ENCODE assay signal across 13 mouse cellular contexts in genomic region chrX:159639991-159640390, GRCm38 (mm10).
"Had no signal": no experiment of that assay in that cellular context is flagged by ENCODE, and none has a peak within 500 bp of the region (broad histone marks: within the 10 kb centered on the region; RNA-seq: fewer than 3 reads in every experiment).

No protein-coding gene starts in this region.

- H3K27me3 ChIP-seq: limb, embryonic 15.5 days; midbrain, embryonic 15.5 days had no signal

- H3K4me3 ChIP-seq: limb, embryonic 15.5 days; midbrain, embryonic 15.5 days had no signal

- H3K9me3 ChIP-seq: limb, embryonic 15.5 days; midbrain, embryonic 15.5 days had no signal

- ATAC-seq: intestine, postnatal 0 days; midbrain, embryonic 15.5 days had no signal

- DNase-seq: kidney, adult 9 months; kidney, postnatal 36 days; layer of hippocampus, adult 9-11 months; layer of hippocampus, postnatal 36 days; lung, adult 18-20 months; right cerebral cortex, postnatal 25 days; thymus, adult 18-20 months; thymus, postnatal 25 days had no signal

- H3K4me2 ChIP-seq: limb, embryonic 15.5 days; midbrain, embryonic 11.5 days; midbrain, embryonic 15.5 days had no signal

- H3K9ac ChIP-seq: limb, embryonic 15.5 days; midbrain, embryonic 15.5 days had no signal

- H3K4me1 ChIP-seq: limb, embryonic 15.5 days; midbrain, embryonic 15.5 days had no signal

- H3K27ac ChIP-seq: kidney, postnatal 0 days; limb, embryonic 15.5 days; midbrain, embryonic 15.5 days had no signal

- H3K36me3 ChIP-seq: limb, embryonic 15.5 days; midbrain, embryonic 15.5 days had no signal
